21 mouse cellular contexts compared by ENCODE assay signal in the genomic region with DNA sequence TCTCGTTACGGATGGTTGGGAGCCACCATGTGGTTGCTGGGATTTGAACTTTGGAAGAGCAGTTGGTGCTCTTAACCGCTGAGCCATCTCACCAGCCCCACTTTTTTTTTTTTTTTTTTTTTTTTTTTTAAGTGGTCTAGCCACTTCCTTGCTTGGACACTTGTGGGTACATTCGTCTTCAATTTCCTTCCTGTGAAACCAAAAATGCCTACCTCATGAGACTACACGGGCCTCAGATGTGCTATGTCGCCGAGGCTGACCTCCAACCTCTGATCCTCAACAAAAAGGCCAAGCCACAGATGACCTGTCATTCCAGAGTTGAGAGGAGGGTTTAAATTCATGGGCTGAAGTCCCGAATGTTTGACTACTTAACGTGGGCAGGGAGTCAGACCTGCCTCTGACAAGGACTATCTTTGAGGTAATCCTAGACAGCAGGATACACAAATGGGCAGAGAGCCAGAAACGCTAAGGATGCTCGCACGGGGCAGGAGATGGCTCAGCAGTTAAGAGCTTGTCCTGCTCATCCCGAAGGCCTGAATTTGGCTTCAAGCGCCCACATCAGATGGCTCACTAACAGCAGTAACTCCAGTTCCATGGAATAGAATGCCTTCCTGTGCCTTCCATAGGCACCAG. TPM values are rescaled to one million over a fixed set of nuclear protein-coding genes. Genes with fewer than 3 reads are reported as not detected.
DNase-seq lines count a peak whose midpoint lies in the region; ATAC-seq and TF ChIP-seq lines count a peak whose summit lies in the region.
"Had no signal": no experiment of that assay in that cellular context is flagged by ENCODE, and none has a peak within 500 bp of the region (broad histone marks: within the 10 kb centered on the region; RNA-seq: fewer than 3 reads in every experiment).

No protein-coding gene starts in this region.

- no peak overlapping the region for H3K4me3 ChIP-seq in midbrain, embryonic 11.5 days (ENCODE audit: low read depth, low read length)
- no peak overlapping the region for H3K4me3 ChIP-seq in midbrain, embryonic 14.5 days (replicated peaks; ENCODE audit: low read depth, low read length)
- H3K4me3 ChIP-seq in thymus, adult 2 months (ENCODE audit: control insufficient read depth, insufficient read depth, low read length), result no peak overlapping the region
- H3K4me3 ChIP-seq: forebrain, embryonic 13.5 days; heart, adult 2 months; heart, embryonic 15.5 days; layer of hippocampus, adult 2 months; limb, embryonic 15.5 days; neural tube, embryonic 13.5 days had no signal

- TF ChIP-seq POLR2A in thymus, adult 2 months (IDR thresholded peaks at IDR 0.05; ENCODE audit: control insufficient read depth, extremely low read depth, insufficient read depth, low read length, poor library complexity), result no peak

- no peaks in the 10 kb centered on the region for H3K27me3 ChIP-seq in midbrain, embryonic 11.5 days (ENCODE audit: control insufficient read depth, insufficient read depth, low read length)
- no peaks in the 10 kb centered on the region for H3K27me3 ChIP-seq in midbrain, embryonic 14.5 days (ENCODE audit: control insufficient read depth, insufficient read depth, low read length)
- no peaks in the 10 kb centered on the region for H3K27me3 ChIP-seq in thymus, adult 2 months (ENCODE audit: control insufficient read depth, insufficient read depth, low read length)
- H3K27me3 ChIP-seq: forebrain, embryonic 13.5 days; heart, embryonic 15.5 days; limb, embryonic 15.5 days; neural tube, embryonic 13.5 days had no signal

- H3K9ac ChIP-seq in midbrain, embryonic 11.5 days (ENCODE audit: low read length), result no peak overlapping the region
- no peak overlapping the region for H3K9ac ChIP-seq in midbrain, embryonic 14.5 days (replicated peaks; ENCODE audit: low read length)
- H3K9ac ChIP-seq: heart, embryonic 15.5 days; limb, embryonic 15.5 days; neural tube, embryonic 13.5 days had no signal

- no peaks in the 10 kb centered on the region for H3K9me3 ChIP-seq in midbrain, embryonic 11.5 days (ENCODE audit: control insufficient read depth, low read length)
- H3K9me3 ChIP-seq in midbrain, embryonic 14.5 days (ENCODE audit: control insufficient read depth, low read length), result no peaks in the 10 kb centered on the region
- H3K9me3 ChIP-seq: forebrain, embryonic 13.5 days; heart, embryonic 15.5 days; limb, embryonic 15.5 days; neural tube, embryonic 13.5 days had no signal

- no peak for TF ChIP-seq CTCF in thymus, adult 2 months (IDR thresholded peaks at IDR 0.05; ENCODE audit: borderline replicate concordance, control insufficient read depth, extremely low read depth, insufficient read depth, low read length, poor library complexity)

- peak; percentile 68 for DNase-seq in midbrain, embryonic 11.5 days (ENCODE audit: low spot score, missing footprints)
- DNase-seq in midbrain, embryonic 14.5 days, result no peak
- no peak for DNase-seq in ovary, postnatal 10 days (ENCODE audit: low spot score)
- DNase-seq in thymus, adult 2 months, result no peak
- no peak for DNase-seq in lung, adult 18-20 months
- DNase-seq: adrenal gland, adult 2 months; gastrocnemius, postnatal 14 days; heart, adult 2 months; heart, postnatal 4 days; kidney, adult 2 months; kidney, postnatal 14 days; lung, postnatal 14 days; right cerebral cortex, postnatal 14 days; spleen, adult 18-20 months had no signal

- no peak overlapping the region for H3K4me2 ChIP-seq in midbrain, embryonic 11.5 days
- no peak overlapping the region for H3K4me2 ChIP-seq in midbrain, embryonic 14.5 days (ENCODE audit: low read length)
- H3K4me2 ChIP-seq: forebrain, embryonic 13.5 days; heart, embryonic 15.5 days; limb, embryonic 15.5 days; neural tube, embryonic 13.5 days had no signal

- ATAC-seq in midbrain, embryonic 11.5 days (ENCODE audit: low FRiP score), result no peak
- no peak for ATAC-seq in midbrain, embryonic 14.5 days (ENCODE audit: low FRiP score, low TSS enrichment)
- peak; percentile 46 for ATAC-seq in common myeloid progenitor, adult 5-6 weeks (replicated peaks; ENCODE audit: low read depth, poor library complexity, severe bottlenecking)
- 0 out of 2 replicates have a peak, but pooled peaks have one; percentile 42 for ATAC-seq in megakaryocyte-erythroid progenitor cell, adult 5-6 weeks (replicated peaks; ENCODE audit: low FRiP score, low TSS enrichment, poor library complexity, severe bottlenecking)
- ATAC-seq: forebrain, embryonic 13.5 days had no signal

- no peaks in the 10 kb centered on the region for H3K4me1 ChIP-seq in midbrain, embryonic 11.5 days (ENCODE audit: control insufficient read depth, insufficient read depth, low read length)
- no peaks in the 10 kb centered on the region for H3K4me1 ChIP-seq in midbrain, embryonic 14.5 days (ENCODE audit: control insufficient read depth, insufficient read depth, low read length)
- H3K4me1 ChIP-seq in thymus, adult 2 months (replicated peaks; ENCODE audit: control insufficient read depth, insufficient read depth, low read length), result peaks cover 35% of the 10 kb centered on the region
- H3K4me1 ChIP-seq: forebrain, embryonic 13.5 days; heart, embryonic 15.5 days; limb, embryonic 15.5 days; neural tube, embryonic 13.5 days had no signal

- H3K36me3 ChIP-seq in midbrain, embryonic 11.5 days (ENCODE audit: control insufficient read depth, insufficient read depth, low read length), result no peaks in the 10 kb centered on the region
- no peaks in the 10 kb centered on the region for H3K36me3 ChIP-seq in midbrain, embryonic 14.5 days (ENCODE audit: control insufficient read depth, insufficient read depth, low read length)
- H3K36me3 ChIP-seq in thymus, adult 2 months (ENCODE audit: control insufficient read depth, insufficient read depth, low read length), result 0 out of 2 replicates have a peak, but pooled peaks cover 5% of the 10 kb centered on the region
- H3K36me3 ChIP-seq: heart, embryonic 15.5 days; neural tube, embryonic 13.5 days had no signal

- 82% methylated on average over 14 of the region's 14 CpGs for WGBS in midbrain, embryonic 11.5 days
- 82% methylated on average over 14 of the region's 14 CpGs for WGBS in midbrain, embryonic 14.5 days
- 15% methylated on average over 14 of the region's 14 CpGs for WGBS in thymus, adult 2 months

- no peak overlapping the region for H3K27ac ChIP-seq in midbrain, embryonic 11.5 days (ENCODE audit: low read depth, low read length)
- H3K27ac ChIP-seq in midbrain, embryonic 14.5 days (replicated peaks; ENCODE audit: low read depth, low read length), result no peak overlapping the region
- H3K27ac ChIP-seq in thymus, adult 2 months (ENCODE audit: control insufficient read depth, insufficient read depth, low read length), result no peak overlapping the region
- H3K27ac ChIP-seq: forebrain, embryonic 13.5 days; heart, adult 2 months; heart, embryonic 15.5 days; layer of hippocampus, adult 2 months; limb, embryonic 15.5 days; neural tube, embryonic 13.5 days had no signal

RNA-seq across cellular contexts. Expression of a gene that starts 43.3 kb away (rescaled TPM):
- polyA plus RNA-seq in midbrain, embryonic 11.5 days (2014; fragmentation: Nextera tagmentation; extraction: Ambion mirVana), result 22.2 and 25.2 TPM in 2 replicates
- 18.8 and 22.0 TPM in 2 replicates for polyA plus RNA-seq in midbrain, embryonic 14.5 days (2014; fragmentation: Nextera tagmentation; extraction: Ambion mirVana)
- total RNA-seq in common myeloid progenitor, adult 5-6 weeks (2017), result 62.2 and 80.0 TPM in 2 replicates
- 37.3 and 46.2 TPM in 2 replicates for total RNA-seq in megakaryocyte-erythroid progenitor cell, adult 5-6 weeks (2014; fragmentation: Nextera tagmentation)
- 16.3 and 36.1 TPM in 2 replicates for total RNA-seq in megakaryocyte-erythroid progenitor cell, adult 5-6 weeks (2017)
- polyA plus RNA-seq in thymus, adult 2 months (2012; rRNA removed), result 79.3 and 84.0 TPM in 2 replicates

Comparison
In these comparisons a context has a peak if more than half of its experiments do, and no peak if none do; other contexts are left out.
1. ATAC-seq: peak in common myeloid progenitor, adult 5-6 weeks (single experiment) and megakaryocyte-erythroid progenitor cell, adult 5-6 weeks (single experiment); none in midbrain, embryonic 11.5 days (single experiment) and midbrain, embryonic 14.5 days (single experiment).